Mouse (Mus musculus) adrenal gland, postnatal 36 days (tissue): Measurements from ENCODE around the gene Insig1. TPM values are rescaled to one million over a fixed set of nuclear protein-coding genes. Genes with fewer than 3 reads are reported as not detected.

Source experiments
- DNase-seq, 2 experiments: peaks; one replicate each; pipeline ENCODE4 v3.0.0; 2021; ENCODE audit warnings: mixed read lengths in 1 of 2
- long read RNA-seq, 2 experiments: library from polyadenylated mRNA; stranded (forward); transcript quantifications; one replicate each; pipeline ENCODE4 v2.0.0; 2021; ENCODE audit warnings: borderline sequencing depth in 2 of 2
- total RNA-seq, 2 experiments: library from RNA; stranded (reverse); gene quantifications; 2 replicates each; pipeline ENCODE4 v1.2.3; 2021

The Insig1 gene
- total RNA-seq: 100 to 1,000 TPM; 141 to 250 TPM
- long read RNA-seq, experiment 1, transcript Insig1-201 (5 exons, 2,697 nt): major isoform, 451 of 469 reads
- long read RNA-seq, experiment 1, partial matches to known transcripts: 3 of 469 reads
- long read RNA-seq, experiment 1, other reads (novel, unspliced or antisense): 14 of 469 reads
- long read RNA-seq, experiment 2, transcript Insig1-201 (5 exons, 2,697 nt): major isoform, 156 of 168 reads
- long read RNA-seq, experiment 2, partial matches to known transcripts: 3 of 168 reads
- long read RNA-seq, experiment 2, other reads (novel, unspliced or antisense): 9 of 168 reads

DNA sequence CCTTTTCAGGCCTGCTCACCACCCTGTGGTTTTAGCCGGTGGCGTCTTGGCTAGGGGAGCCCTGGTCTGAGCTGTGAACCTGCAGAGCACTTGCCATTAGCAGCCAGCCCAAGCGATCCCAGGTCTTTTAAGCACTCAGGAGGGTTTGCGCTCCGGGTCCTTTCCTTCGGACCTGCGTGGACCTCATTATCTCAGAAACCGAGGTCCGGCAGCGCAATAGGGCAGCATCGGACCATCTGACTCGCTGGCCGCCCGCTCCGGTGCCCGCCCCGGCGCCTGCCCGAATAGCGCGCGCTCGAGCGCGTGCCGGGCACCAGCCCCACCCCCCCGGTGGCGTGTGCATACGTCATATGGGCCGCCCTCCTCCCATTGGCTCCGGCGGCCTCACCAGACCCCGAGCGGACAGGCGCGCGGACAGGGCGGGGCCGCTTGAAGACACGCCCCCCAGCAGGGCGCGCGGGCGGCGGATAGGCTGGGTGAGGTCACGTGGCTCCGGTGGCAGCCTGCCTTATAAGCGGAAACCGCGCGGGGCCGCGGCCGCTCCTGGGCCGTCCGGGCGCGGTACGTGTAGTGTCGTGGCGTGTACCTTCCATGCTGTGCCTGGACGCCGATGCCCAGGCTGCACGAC lies at the start of gene Insig1:
Insig1 (plus strand) TSS at position 536 of the 628 bp plus-strand sequence.
- DNase-seq: peak; percentile 99 to 100

DNA sequence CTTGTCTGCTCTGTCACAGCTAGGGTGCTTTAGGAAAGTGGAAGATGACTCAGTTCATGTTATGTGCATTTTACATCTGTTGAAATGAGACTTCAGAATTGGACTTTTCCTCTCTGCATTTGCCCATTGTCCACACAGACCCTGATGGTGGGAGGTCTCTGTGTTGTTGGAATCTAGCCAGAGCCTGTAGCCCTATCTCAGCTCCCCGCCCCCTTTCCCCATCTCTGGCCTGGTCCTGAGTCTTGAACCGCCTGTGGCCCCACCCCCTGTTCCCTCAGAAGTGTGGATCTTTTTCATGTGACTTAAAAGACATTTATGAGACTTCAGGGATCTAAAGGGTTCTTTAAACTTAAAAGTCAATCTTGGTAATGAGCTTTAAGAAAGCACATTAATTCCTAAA lies 47.7 kb upstream of the Insig1 start:
- DNase-seq: no peak

DNA sequence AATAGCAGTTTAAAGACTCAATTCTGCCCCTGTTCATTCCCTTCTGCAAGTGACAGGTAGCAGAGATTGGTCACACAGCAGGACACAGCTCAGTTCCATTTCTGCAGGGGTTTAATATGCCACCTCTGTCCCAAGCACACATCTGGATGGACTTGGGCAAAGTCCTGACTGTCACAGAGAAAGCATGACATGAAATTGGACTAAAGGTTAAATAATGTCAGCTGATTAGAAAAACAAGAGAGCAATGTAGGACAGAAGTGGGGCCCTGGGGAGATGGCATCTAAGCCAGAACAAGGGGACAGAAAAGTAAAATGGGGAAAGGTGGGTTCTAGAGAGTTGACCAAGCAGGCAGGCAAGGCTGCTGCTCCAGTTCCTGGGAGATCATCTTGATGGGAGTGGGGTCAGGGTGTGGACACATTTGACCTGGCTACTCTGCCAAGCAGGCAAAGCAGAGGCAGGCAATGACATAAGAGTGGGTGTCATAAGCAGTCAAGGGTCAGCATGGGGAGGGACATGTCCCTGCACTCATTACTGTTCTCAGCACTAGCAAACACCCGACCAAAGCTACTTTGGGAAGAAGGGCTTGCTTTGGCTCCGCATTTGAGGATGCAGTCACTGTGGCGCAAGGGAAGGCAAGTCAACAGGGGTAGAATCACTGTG lies 39.5 kb upstream of the Insig1 start:
- peak in 1 of 2 experiments; percentile 28 for DNase-seq

DNA sequence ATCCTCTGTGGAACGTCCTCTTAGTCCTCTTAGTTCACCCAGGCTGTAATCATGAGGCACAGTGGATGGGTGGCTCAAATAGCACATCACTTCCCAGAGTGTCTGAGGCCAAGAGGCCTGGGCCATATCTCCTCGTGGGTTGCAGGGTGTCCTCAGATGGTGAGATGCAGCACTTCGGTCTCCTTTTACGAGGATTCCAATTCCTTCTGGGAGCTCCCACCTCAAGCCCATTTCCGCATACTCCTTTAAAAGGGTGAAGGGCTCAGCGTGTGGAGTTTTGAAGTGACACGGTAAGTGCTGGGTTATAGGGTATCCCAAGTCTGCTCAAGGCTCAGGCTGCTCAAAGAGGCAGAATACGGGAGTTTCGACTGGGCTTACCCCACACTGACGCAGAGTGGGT lies 38.3 kb upstream of the Insig1 start:
- no peak for DNase-seq

DNA sequence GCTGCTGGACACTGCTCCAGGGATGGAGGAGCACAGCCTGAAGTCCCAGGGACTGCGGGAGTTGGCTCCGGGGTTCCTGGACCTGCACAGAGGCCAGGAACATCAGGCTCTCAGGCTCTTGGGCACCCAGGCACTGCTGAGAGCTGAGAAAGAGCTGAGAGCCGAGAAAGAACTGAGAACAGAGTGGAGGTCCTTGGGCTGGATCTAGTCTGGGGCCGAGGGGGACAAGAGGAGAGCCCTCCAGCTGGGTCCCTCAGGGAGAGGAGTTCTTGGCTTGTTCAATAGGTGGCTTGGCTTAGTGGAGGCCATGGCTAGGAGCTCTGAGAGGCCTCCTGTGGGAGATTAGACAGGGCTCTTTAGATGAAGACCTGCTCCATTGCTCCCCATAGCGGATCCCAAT lies 37.9 kb upstream of the Insig1 start:
- no peak for DNase-seq

DNA sequence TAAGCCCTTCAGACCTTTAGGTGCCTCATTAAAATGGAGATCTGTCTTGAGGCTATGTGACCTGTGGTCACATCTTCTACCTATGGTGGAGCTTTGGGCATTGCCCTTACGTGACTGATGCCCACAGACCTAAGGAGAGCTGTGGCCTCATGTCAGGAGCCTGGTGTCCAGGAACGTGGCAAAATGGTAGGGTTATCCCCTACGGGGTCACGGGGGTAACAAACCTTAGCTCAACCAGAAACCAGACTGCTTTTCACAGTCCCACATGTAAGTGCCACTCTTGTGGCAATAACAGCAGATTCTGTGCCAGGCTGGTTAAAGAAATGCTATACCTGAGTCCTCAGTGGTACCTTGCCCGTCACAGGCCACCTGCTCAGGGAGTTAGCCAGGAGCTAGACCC lies 37.3 kb upstream of the Insig1 start:
- no peak for DNase-seq

DNA sequence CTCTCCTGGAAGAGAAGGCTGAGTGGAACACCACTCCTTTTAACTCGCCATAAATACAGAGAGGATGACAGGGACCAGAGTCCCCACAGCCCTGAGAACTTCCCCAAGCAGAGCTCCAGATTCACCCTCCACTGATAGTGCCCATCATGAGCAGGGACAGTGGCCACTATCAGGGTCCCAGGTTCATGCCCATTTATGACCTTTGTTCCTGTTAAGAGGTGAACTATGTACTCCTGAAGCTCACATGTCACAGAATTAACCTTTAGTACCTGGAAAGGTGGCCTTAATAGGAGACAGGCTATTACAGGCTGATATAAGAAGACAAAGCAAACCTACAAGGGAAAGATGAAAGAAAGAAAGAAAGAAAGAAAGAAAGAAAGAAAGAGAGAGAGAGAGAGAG lies 35.2 kb upstream of the Insig1 start:
- no peak for DNase-seq

DNA sequence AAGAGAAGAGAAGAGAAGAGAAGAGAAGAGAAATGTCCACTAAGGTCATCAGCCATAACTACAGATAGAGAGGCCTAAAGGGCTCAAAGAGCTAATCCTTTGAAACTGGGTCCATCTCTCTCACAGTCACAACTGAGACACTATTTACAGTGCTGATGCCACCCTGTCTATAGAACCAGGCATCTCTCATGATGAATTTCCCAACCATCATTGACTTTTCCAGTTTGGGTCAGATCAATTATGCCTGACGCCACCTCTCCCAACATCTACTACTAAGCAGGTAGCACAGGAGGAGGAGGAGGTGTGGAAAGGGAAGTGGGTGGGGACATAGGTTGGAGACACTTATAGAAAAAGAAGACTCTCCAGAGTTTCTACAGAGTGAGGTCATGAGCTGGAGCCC lies 34.6 kb upstream of the Insig1 start:
- DNase-seq: no peak

DNA sequence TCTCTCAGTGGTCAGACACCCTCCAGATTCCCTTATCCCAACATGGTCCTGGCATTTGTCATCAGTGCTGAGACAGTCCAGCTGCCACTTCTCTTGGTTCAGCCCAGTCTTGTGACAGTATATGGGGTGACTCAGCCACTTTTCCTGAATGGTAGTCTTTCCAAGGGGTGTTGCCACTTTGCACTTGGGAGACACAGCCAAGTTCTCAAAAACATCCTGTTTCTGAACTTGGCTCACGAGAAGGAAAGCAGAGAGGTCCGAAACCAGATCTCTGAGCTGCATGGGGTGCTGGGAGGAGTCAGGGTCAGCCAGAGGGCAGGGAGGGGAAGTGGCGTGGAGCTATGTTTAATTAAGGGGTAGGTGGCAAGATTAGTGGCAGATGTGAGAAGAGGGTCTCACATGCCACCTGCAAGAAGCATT lies 34.0 kb upstream of the Insig1 start:
- DNase-seq: peak; percentile 46 to 63

DNA sequence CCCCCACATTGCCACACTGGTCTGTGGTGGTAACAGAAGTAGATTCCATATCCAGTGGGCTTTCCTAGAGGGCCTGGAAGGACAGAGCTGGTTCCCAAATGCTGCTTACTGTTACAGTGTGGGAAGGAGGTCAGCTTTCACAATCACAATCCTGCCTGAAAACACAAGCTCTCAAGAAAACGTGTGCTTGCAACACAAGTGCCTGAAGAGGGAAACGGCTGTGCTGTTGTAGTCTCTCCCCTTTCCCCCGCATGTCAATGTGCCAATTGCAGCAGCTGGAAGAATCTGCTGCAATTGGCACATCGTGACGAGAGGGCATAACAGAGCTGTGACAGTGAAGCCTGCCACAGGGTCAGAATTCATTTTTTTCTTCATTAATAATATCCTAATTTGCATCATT lies 33.5 kb upstream of the Insig1 start:
- DNase-seq: peak in 1 of 2 experiments; percentile 38

DNA sequence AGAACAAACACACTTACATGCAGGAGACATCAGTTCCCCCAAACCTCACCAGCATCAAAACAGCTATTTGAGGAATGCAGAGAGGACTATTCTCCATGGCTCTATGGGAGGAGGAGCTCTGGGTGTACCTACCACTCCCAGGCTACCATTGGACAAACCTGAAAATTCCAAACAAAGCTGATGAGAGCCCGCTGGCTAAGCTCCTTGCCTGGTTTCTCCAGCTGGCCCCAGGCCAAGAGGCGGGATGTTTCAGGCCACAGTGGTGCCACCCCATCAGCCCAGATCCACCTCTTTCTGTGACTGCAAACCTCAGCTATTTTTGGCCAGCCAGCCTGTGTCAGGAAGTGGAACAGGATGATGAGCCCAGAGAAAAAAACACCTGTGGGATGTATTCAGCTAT lies 33.0 kb upstream of the Insig1 start:
- DNase-seq: peak; percentile 82 to 86

DNA sequence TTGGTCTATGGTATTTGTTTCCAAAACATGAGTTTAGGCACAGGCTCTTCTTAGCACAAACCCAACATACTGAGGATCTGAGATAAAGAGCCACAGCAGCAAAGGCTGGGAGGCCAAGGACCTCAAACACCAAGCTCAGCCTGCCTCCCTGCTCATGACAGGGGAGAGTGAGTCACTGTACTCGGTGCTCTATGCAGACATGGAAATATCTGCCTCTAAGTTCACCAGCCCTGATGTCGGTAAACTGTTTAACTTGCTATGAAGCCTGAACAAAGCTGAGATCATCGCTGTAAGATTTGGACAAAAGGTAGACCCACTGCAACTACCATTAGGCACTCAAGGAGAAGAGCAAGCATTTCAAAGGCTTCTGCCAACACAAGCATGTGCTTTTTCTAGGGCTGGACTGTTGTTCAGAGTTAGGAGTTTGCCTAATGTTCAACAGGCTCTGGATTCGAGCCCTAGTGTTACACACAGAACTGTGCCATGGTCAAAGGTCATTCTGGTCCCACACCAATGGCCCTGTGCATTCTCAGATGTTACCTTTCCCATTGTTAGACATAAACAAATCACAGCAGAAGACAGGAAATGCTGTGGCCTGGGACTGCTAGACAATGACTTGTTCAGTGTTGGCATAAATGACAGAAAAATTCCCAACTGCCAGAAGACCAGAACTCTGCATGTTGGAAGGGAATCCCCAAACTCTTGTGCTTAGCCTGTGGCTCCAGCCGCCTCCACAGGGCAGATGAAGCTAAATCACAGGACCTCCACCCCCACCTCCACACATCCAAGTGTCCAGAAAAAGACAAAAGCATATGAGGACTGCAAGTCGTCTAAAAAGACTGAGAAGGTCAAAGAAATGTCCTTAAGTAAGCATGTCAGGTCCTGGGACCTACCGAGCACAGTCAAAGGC lies 31.2 kb upstream of the Insig1 start:
- DNase-seq: peak in 1 of 2 experiments; percentile 13

DNA sequence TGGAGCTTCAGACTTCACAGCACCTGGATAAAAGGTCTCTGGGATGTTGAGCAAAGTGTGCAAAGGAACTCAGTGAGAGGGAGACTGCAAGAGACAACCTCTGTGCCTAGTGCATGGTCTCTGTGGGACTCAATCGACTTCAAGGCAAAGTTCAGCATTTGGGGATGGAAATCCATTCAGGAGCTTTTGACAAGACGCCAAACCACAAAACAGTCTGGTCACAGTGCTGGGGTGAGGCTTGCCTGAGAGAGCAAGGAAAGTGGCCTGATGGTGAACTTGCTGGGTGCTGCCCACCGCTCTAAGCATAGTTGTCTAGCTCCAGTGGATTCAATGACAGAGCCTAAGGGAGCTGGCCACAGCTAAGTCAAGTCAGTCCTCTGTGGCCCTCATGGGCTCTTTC lies 30.4 kb upstream of the Insig1 start:
- peak in 1 of 2 experiments; percentile 14 for DNase-seq

DNA sequence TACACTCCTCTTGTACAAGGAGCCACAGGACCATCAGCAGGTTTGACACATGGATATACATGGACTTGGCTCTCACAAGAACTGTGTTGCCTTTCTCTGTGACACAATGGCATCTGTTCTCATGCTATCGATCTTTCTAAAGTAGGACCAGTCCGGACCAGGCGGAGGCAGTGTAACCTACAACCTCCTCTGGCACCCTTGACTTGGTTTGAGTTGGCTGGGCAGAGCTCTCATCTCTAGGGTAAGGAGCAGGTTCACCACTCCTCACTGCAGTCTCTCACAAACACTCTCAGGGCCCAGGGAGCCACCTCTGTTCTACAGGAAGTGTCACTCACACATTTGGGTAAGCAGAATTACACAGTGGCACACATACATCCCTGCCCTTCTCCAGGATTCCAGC lies 29.1 kb upstream of the Insig1 start:
- DNase-seq: no peak

DNA sequence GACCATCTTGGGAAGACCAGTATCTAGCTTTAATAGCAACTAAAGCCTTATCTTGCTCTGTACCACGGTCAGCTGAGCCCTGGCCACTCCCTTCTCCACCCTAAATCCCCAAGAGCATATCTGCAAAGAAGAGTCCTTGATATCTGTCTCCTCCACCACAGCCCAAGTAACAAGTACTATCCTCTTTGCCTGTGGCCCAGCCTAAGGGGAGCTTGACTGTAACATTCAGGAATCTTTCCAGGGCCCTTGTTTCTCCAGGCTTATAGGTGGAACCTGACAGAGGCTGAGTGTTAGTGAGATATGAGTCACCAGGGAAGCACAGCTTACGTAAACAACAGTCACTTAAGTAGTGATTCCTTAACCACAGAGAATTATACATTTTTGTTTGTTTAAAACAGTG lies 28.4 kb upstream of the Insig1 start:
- DNase-seq: no peak

DNA sequence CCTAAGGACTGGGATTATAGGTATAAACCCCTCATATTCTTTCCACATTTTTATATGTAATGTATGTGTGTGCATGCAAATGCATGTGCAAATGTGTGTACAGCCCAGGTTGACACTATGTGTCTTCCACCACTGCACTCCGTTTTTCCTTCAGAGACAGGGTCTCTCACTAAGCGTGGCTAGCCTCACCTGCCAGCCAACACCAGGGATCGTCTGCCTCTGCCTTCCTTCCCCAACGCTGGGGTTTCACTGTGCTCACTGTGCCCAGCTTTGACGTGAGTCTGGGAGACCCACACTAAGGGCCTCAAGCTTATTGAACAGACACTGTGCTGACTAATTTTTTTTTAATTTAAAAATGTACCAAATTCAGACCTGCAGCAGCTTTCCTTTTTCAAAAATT lies 27.8 kb upstream of the Insig1 start:
- no peak for DNase-seq

DNA sequence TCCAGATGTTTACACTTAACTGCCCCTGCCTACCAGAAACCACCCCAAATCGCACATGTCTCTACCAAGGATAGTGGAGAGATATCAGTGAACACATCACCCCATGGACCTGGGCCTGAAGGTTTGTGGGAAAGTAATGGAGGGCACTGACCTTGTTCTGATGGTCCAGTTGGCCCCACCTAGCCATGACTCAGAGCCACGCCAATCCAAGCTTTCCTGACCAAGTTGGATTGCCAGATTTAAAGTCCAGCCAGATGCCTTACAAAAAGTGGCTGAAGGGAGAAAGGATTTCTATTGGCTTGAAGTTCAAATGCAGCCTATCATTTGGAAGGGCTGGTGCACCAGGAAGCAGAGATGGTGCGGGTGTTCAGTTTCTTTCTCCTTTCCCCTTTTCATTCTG lies 24.2 kb upstream of the Insig1 start:
- DNase-seq: no peak

DNA sequence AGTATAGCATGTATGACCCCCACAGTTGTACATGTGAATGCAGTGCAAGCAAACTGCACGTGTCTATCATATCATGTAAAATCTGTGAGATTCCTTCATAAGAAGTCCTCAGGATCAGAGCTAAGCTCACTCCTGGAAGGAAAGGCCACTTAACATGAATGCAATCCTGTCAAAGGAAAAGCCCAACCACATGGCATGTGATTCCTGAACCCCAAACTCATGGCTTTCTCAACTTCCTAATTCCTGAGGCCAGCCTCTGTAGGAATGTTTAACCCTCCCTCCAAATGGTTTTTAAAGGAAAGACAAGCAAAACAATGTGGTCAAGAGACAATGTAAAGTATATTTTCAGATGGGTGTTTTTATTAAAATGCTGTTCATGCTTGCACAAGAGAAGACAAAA lies 23.2 kb upstream of the Insig1 start:
- no peak for DNase-seq

DNA sequence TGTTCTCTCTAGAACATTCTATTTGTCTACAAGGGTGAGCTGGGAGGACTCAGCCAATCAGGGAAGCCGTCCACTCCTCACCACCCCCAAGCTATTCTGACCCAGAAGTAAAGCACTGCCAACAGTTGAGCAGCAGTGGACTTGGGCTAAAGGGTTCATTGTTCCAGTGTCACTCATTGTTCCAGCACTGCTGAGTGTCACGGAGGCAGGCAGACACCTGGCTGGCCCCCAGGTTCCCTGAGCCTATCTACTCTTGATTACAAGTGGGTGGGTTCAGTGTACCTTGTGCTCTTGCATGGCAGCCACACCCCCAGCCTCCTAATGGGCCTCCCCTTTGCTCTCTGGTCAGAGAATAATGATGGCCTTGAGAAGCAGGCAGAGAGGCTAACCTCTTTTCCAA lies 15.7 kb upstream of the Insig1 start:
- peak in 1 of 2 experiments; percentile 16 for DNase-seq

DNA sequence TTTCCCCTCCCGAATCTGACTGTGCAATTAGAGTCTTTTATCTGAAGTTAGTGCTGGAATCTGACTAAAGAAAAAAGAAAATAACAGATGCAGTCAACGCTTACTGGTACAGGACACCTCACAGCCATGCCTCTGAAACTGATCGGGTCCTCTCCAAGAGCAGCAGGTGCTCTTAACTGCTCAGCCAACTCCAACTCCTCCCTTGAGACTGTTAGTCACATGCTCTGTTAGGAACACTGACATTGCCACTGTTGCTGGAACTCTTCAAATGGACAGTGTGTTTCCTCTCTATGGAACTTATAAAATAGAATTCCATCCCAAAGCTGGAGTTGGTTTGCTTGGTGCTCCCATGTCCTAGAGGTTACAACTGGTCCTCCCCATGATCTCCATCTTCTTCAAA lies 14.3 kb upstream of the Insig1 start:
- no peak for DNase-seq

DNA sequence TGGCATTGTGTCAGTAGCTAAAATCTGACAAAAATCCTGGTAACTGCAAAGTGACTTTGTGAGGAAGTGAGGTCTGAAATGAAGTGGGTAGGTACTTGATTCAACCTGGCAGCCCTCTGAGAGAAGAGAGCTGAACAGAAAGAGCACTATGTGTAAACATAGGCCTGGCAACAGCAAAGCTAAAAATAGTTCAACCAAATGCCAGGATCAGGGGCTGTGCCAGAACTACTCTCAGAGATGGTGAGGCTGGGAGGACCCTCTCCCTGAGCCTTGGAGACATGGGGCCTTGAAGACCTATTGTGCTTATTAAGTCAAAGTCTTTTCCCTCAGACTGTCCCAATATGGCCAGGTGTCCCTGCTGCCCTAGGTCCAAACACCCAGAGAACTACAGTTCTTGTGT lies 10.7 kb upstream of the Insig1 start:
- DNase-seq: no peak

DNA sequence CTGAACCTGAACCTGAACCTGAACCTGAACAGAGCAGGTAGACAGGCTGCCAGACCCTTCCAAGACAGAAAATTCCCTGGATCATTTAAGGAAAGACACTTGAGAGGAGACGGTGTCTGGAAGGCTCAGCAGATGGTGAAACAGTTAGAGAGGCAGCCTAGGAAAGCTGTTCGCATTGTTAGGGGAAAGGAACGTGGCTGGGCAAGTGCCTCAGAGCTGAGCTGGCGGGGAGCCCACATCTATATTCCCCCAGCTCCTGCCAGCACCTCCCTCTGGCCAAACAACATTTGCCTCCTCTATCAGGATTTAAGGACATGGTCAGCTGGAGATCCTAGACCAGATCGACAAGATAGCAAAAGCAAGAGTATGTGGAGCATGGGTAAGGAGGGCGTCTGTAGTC lies 10.2 kb upstream of the Insig1 start:
- no peak for DNase-seq
